Mouse (Mus musculus) induced T-regulatory cell, adult 2 months (primary cell): ENCODE data around the gene Gpsm3.

Experiments
- DNase-seq: peaks from one replicate; pipeline ENCODE4 v3.0.0-alpha.2; 2012; ENCODE audit warnings: low read depth

The Gpsm3 gene

DNA sequence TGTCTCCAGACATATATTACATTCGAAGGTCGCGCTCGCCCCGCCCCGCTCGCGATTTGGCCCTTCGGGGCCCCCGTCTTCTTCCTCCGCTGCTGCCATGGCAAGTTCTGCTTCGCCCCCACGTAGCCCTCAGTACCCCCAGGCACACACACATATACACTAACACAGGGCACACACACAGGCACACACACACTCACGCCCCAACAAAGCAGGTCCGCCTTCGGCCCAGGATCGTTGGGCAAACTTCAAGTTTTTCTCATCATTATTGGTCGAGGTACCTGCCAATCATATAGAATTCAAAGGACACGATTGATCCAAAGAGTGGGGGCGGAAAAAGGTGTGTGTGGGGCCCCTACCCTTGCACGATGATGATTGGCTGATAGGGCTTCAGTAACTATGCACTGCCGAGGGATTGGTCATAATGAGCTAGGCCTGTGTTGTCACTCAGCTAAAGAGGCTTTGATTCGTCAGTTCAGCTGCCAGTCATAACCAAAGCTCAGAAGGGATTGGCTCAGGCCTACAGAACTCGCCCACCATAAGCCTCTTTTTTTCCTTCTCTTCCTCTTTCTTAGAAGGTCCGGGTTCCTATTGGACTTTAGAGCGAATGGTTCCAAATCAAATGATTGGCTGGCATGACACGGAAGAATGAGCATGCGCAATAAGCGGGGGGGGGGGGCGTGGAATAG is 13.9 kb downstream of the Gpsm3 start, which contains the start of gene Rnf5:
Gene Rnf5, minus strand, starts transcription at position 316 of the 686 bp plus-strand sequence.
- peak; percentile 100 for DNase-seq

DNA sequence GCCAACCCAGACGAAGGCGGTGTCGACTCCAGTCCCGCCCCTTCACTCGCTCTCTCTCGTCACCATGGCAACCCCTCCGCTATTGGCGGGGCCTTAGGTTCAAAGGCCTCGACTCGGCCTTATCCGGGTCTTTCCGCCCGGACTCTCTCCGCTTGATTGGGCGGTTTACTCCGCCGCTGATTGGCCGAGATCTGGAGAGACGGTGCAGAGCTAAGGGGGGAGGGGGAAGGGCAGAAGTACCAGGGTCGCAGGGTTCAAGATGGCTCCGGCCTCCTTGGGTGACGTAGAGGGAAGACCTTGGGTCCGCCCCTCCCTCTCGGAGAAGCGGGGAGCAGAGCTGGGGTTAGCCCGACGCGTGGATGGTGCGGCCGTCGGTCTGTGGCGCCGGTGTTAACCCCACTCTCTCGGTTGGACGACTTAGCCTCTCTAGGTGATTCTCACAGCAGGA is 14.5 kb downstream of the Gpsm3 start, which contains the start of gene Agpat1:
Gene Agpat1, plus strand, starts transcription at position 202 of the 448 bp plus-strand sequence.
- DNase-seq: peak; percentile 100

DNA sequence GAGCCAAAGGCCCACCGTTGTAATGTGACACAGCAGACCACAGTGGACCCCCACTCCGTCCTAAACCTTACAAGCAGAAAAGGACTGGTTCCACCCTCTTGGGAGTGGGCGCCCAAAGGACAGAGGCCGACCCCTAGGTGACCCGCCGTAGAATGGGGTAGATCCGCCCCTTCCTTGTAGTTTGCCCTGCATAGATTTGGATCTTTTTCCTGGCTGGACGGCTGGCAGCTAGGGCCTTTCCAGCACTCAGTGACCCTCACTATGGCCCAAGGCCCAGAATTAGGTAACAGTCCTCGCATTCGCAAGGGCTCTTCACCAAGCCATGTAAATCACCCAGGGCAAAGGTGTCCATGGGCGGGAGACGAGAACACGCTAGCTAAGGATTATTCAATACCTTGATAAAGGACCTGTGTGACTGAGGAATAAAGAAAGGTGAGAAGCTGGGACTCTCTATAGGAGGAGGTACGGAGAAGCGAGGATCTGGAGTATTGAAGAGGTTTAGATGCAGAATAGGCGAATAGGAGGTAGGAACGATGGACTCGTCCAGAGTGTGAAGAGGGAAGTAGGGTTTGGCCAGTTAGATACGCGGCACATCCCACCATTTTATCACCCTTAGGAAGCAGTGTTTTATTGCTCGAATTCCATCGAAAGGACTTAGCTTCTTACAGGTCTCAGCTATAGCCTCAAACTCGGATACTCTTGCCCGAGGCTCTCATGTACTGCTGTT is 15.1 kb downstream of the Gpsm3 start:
- DNase-seq: peak; percentile 59

DNA sequence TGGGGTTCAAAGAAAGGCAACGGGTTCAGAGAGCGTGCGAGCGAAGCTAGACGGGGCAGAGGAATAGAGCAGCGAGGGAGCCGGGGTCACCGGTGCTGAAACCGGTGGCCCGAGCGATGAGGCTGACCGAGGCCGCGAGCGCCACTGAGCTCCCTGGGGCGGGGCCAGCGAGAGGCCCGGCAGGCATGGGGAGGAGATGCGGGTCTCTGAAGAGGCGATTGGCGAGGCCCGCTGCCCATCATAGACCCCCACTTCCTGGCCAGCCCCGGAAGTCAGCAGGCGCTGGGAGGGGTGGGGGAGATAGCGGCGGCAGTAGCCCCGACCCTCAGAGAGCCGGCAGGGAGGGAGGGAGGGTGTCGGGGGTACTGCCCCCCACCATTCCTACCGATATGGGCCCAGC is 16.0 kb downstream of the Gpsm3 start:
- DNase-seq: peak; percentile 96

DNA sequence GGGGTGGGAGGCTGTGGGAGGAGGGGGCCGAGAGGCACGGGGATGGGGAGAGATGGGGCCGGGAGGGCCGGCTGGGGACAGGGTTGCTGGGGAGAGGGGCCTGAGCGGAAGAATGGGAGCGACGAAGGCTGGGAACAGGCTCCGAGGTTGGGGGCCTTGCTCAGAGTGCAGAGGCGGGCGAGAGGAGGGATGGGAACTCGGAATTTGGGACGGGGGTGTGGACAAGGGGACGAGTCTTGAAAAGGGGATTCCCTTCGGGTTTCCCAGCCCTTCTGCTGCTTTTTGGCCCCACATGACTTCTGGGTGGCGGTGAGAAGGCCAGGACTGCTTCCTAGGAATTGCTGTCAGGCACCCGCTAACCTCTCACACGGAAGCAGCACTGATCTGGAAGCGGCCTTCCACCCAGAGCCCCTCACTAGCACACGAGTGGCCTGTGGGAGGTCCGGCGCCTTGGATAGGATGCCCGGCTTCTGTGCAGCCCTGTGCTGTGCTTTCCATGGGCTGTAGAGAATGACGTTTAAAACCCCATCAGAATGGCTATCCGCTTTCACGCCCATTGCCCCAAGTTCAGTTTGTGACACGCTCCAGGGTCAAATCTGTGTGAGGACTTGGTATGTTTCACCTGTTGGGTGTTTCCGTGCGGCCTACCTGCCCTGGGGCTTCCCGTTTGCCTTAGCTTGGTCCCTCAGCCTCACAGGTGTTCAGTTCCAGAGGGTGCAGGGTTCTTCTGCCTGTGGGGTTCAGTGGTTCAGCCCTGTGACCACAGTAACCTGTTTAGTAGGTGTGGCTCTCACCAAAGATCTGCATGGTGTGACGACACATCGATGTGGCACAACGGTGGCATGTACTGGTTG is 16.8 kb downstream of the Gpsm3 start:
- DNase-seq: peak; percentile 68

DNA sequence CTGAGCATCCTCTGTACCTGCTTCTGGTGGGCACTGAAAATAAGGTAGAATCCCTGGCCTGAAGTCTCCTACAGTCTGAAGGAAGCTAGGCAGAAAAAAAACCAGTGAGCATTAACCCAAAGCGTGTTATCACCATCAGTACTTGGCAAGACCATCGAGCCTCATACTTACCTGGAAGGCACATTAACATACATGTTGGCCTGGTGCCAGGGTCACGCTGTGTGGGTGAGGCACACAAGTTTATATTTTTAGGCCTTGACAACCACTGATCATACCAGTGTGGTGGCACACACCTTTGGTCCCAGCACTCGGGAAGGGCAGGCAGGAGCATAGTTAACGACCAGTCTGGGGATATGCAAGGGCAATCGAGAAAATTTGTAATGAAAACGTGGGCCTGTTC is 18.4 kb downstream of the Gpsm3 start:
- no peak for DNase-seq

DNA sequence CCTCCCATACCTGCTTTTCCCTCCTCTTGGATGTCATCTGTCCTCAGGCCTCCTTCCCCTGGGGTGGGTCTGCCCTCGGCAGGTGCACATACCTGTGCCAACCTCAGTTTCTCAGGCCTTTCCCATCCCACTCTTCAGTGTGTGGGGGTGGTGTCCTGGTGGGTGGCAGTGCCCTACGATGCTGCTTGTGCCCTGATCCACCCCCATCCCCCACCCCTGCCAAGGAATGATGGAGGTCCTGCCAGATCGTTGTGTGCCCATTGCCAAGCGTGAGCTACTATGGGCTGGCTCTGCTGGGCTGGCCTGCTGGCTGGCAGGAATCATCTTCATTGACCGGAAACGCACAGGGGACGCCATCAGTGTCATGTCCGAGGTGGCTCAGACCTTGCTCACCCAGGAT is 21.4 kb downstream of the Gpsm3 start:
- no peak for DNase-seq

DNA sequence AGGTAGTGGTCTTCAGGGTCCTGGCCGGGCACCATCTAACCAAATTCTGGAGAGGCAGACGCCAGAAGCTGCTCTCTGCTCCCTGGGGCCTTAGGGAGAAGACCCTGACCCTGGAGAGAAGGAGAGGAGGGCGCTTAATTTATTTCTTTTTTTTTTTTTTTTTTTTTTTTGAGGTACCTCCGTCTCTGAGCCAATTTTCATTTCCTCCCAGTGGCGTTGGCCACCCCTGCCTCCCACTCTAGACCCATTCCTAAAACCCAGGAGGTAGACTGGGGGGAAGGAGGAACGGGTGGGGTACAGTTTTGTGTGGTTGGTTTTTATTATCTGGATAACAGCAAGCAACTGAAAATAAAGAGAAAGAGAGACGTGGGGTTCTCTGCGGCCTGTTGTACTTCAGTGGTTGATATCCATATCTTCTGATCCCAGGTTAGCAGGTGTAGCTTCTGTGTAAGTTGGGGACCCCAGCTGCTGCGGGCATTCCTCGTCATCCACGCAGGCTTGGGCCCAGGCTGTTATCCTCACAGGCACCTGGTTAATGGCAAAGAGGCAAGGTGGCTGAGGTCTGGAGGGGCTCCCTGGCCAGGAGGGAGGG is 23.5 kb downstream of the Gpsm3 start:
- no peak for DNase-seq

DNA sequence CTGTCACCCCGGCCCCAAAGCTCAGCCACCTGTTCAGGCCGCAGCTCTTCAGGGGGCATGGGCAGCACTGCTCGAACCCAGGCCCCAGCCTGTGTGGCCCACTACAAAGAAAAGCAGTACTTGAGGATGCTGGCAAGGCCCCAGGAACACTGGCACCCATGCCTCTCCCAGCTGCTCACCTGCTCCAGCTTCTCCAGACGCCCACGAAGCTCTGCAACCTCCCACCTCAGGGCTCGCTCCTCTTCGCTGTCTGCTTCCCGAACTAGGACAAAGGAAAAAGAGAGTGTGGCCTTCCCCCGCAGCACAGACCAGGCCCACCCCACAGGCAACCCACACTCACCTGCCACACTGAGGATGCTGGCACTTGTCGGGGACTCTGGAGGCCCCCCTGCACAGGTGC is 24.2 kb downstream of the Gpsm3 start:
- DNase-seq: no peak

DNA sequence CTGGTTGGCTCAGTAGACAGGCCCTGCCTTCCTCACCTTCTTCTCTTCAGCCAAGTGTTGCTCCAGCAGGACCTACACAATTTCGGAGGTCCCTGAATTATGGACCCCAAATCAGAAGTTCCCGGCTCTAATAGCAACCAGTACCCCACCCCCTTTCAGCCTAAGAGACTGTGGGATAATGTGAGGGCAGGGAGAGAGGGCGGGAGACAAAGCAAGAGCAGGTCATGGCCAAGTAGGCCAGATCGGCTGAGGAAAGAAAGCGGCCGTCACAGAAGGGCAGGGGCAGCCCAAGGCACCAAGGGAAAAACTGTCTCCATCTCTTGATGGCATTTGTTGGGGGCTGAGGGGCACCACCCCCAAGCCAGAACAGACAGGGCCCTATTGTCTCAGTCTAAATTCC is 26.3 kb downstream of the Gpsm3 start, which contains the start of gene Egfl8:
Gene Egfl8, minus strand, starts transcription at position 101 of the 400 bp plus-strand sequence.
- DNase-seq: no peak

DNA sequence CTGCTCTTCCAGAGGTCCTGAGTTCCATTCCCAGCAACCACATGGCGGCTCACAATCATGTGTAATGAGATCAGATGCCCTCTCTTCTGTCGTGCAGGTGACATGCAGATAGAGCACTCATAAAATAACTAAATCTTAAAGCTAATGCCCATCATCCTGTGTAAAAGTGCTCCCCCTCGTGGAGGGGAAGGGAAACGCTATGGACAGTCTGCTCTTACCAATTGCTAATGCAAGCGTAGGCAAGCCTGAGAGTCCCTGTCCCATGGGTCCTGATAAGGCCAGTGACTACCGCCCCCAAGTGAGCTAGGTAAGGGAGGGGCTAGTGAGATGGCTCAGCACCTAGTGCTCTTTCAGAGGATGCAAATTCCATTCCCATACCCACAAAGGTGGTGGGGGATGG is 29.4 kb downstream of the Gpsm3 start:
- peak; percentile 92 for DNase-seq

DNA sequence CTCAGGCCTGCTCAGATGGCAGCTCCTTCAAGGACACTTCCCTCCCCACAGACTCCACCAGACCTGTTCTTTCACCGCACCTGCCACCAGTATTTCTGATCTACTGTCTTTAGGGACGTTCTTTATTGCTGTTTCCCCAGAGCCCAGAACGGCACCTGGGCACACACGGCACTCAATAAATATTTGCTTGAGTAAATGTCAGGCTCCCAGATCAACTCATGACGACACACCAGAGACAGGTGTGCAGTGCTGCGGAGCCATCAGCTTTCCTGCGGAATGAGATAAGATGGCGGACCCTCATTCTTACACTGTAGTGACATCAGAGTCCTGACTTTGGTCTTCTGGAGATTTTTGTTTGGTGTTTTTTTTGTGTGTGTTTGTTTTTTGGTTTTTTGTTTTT is 31.4 kb downstream of the Gpsm3 start:
- DNase-seq: no peak

DNA sequence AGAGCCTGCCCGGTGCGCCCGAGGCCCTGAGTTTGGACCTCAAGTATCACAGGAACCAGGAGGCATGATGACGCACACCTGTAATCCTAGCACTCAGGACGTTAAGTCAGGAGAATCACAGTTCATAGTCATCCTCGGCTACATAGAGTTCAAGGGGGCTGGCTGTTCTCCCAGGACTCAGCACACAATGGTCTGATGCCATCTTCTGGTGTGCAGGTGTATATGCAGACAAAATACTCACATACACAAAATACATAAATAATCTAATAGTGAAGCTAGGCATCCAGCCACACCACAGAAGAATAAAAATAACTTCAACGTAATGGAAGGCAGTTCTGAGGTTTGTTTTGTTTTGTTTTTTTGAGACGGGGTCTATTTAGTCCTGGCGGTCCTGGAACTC is 33.6 kb downstream of the Gpsm3 start:
- DNase-seq: no peak

DNA sequence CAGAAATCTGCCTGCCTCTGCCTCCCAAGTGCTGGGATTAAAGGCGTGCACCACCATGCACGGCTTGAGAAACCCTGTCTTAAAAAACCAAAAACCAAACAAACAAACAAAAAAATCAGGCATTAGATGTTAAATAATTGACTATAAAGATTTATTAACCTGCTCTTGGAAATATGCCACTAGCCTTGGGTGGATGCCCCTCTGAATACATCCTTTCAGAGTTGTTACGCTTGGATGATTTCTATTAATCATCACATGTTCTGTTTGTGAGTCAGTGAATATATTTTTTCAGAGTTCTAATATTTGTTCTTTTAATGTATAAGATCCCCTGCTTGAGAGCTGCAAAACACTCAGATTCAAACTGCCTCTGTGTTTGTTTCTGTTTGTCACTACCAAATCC is 35.4 kb downstream of the Gpsm3 start:
- no peak for DNase-seq

DNA sequence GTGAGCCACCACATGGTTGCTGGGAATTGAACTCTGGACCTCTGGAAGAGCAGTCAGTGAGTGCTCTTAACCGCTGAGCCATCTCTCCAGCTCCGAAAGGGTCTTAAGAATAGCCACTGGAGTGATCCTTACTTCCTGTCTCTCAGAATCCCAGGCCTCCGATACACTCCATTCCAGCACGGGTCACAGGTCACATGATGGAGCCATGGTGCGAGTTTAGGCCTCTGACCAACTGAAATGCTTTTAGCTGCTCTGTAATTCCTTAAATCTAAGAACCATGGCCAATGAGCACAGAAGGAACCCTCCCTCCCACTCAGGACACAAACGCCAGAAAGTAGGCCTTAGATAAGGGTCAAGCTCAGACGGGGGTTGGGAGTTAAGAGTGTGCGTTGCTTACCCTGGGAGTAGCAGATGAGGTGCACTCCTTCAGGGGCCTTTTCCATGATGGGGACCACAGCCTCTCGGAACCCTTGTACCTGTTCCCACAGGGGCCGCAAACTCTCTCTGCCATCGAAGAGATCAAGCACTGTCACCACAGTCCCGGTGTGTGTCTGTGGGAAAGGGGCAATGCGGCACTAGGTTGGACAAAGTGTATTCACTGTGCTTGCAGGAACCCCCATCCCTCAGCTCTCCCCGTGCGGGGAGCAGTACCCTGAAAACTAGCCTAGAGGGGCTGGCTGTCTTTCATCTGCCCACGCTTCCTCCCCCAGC is 36.6 kb downstream of the Gpsm3 start:
- no peak for DNase-seq

DNA sequence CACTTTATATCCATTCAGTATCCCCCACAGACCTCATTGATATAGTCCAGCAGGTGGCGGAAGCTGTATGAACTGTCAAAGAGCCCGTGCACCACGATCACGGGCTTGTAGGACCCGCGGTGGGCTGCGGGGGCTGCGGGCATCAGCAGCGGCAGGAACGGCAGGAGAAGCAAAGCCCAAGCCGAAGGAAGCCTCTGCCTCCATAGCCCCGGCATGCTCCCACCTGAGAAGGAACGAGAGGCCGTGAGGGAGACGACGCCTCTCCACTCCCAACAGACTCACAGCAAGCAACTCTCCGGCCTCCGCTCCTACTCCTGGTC is 37.1 kb downstream of the Gpsm3 start:
- peak; percentile 71 for DNase-seq

DNA sequence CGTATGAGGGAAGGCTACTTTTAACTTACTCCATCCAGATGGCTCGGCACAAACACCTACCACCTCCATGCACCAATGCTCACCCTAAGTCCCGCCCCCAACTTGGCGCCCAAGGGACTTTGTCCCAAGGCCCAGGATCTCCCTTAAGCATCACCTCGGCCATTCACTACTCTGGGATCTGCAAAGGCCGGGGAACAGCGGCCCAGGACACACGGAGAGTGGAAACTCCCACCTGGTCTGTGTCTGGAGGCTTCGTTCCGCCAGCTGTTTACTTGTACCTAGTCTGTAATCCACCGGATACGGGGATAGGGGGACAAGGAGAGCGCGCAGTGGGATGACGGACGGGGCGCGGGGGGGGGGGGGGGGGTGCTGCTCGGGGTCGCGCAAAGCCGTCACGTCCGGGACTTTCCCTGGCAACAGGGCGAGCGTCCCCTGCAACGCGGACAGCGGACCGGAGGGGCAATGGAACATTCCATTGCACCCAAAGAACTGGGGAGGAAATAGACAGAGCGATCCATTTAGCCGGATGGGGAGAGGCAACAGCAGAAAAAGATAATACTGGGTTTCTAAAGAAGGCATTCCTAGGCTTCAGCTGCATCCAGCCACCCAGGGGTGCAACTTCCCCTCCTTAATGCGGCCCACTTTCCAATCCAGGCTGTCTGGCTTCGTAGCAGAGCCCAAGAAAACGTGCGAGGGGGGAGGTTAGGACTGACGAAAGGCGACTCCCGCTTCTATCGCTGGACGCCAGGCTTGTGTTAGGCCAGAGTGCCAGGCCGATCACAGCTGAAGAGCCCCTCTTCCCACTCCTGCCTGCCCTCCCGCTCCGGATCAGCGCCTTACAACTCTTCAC is 37.7 kb downstream of the Gpsm3 start:
- peak; percentile 86 for DNase-seq

DNA sequence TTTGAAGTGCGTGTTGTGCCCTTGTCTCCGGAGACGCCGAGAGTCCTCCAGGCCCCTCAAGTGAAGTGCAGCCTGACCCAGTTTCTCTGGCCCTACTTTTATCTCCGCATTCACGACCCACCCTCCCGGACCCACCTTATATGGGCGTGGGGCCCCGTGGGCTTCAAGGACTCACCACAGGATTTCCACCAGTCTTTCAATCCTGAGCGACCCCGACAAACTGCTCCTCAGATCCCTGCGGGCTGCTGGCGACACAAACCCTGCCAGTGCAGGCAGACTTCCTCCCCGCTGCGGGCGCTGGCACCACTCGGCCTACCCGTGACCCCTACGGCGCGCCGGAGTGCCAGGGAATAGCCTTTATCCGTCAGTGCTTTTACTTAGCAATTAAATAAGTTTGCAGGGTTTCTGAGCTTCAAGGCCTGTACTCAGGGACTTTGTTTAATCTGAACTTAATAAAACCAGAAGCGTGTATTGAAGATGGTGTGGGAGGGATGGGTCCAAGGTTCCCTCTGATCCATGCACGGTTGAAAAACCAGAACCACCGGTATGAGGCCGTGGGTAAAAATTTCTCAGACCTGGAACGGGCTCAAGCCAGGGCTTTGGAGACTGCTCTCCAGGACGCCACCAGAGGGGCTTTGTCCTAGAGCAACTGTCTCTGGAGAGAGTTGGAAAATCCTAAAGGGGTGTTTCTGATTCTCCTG is 38.5 kb downstream of the Gpsm3 start, which contains the start of gene Ppt2:
Gene Ppt2, minus strand, starts transcription at position 568 of the 701 bp plus-strand sequence.
- peak; percentile 62 for DNase-seq

DNA sequence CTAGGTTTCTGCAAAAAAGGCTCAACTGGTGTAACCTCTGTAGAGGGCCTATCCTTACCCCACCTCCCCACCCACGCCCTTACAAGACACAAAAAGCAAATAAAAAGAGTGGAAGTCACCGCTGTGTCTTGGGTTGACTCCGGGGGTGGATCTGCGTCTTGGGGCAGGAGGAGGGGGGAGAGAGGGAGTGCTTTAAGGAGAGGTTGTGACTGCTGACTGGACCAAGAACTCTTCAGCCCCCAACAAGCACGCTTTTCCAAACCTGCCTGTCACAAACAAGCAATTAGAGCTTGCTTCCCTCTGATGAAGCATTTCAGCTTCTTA is 39.0 kb downstream of the Gpsm3 start:
- no peak for DNase-seq

DNA sequence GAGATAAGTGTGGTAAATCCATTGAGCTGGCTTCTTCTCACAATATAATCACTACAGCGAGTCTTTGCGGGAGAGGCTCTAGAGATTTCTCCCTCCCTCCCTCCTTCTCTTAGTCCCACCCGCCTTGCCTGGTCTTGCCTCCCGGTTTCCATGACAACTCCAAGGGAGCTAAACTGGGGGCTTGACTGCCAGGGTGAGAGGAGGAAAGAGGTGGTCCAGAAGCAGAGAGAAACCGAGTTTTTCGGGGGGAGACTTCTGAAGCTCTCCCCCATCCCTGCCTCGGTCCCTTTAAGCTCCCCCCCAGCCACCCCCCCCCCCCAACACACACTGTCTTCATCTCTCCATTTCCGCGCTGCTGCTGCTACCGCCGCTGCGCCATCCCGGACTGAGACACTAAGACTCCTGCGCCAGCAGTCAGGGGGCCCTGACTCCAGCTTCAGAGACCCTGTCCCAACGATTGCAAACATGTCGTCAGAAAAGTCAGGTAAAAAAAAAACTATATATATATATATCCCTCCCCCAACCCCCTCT is 39.7 kb downstream of the Gpsm3 start, which contains the start of gene Prrt1:
Gene Prrt1, plus strand, starts transcription at position 313 of the 531 bp plus-strand sequence.
- peak; percentile 37 for DNase-seq
